Mouse (Mus musculus): ENCODE measurements around the gene Ccdc12. TPM values are rescaled to one million over a fixed set of nuclear protein-coding genes. Genes with fewer than 3 reads are reported as not detected.
A peak's percentile ranks its signal among the peaks of the same experiment; 100 is the strongest.

Gene Ccdc12
- polyA plus RNA-seq, 1 experiment from 2014 or later = 160 TPM

GRCm38 (mm10) chr9:110641006-110641405 is 15.3 kb upstream of the Ccdc12 start:
- H3K9ac ChIP-seq (ENCODE audit: low read depth, low read length) = no peak overlapping the region
- H3K36me3 ChIP-seq (ENCODE audit: control insufficient read depth, insufficient read depth, low read length) = peaks cover 3% of the 10 kb centered on the region
- H3K9me3 ChIP-seq (ENCODE audit: control insufficient read depth, low read length) = no peaks in the 10 kb centered on the region
- peaks cover 16% of the 10 kb centered on the region; the same call in 1 of the 2 replicates for H3K4me1 ChIP-seq (ENCODE audit: control insufficient read depth, insufficient read depth, low read length)
- H3K27ac ChIP-seq (ENCODE audit: low read depth, low read length) = no peak overlapping the region
- H3K27me3 ChIP-seq (ENCODE audit: control insufficient read depth, insufficient read depth, low read length) = no peaks in the 10 kb centered on the region
- H3K4me2 ChIP-seq (replicated peaks; ENCODE audit: low read depth, low read length) = no peak overlapping the region
- WGBS = 83% methylated on average over 5 of the region's 5 CpGs
- H3K4me3 ChIP-seq (ENCODE audit: low read length) = no peak overlapping the region
- no peak for ATAC-seq (ENCODE audit: low FRiP score, low TSS enrichment)

GRCm38 (mm10) chr9:110642812-110643524 is 13.3 kb upstream of the Ccdc12 start:
- no peaks in the 10 kb centered on the region for H3K9me3 ChIP-seq (ENCODE audit: control insufficient read depth, low read length)
- peaks cover 16% of the 10 kb centered on the region; the same call in 1 of the 2 replicates for H3K4me1 ChIP-seq (ENCODE audit: control insufficient read depth, insufficient read depth, low read length)
- WGBS = 14% methylated on average over 5 of the region's 5 CpGs
- peak; percentile 53; the same call in 1 of the 2 replicates for ATAC-seq (ENCODE audit: low FRiP score, low TSS enrichment)
- H3K9ac ChIP-seq (ENCODE audit: low read depth, low read length) = no peak overlapping the region
- H3K4me3 ChIP-seq (ENCODE audit: low read length) = no peak overlapping the region
- peak overlapping the region; percentile 59; the same call in 1 of the 2 replicates for H3K27ac ChIP-seq (ENCODE audit: low read depth, low read length)
- no peaks in the 10 kb centered on the region for H3K27me3 ChIP-seq (ENCODE audit: control insufficient read depth, insufficient read depth, low read length)
- peaks cover 3% of the 10 kb centered on the region for H3K36me3 ChIP-seq (ENCODE audit: control insufficient read depth, insufficient read depth, low read length)
- H3K4me2 ChIP-seq (replicated peaks; ENCODE audit: low read depth, low read length) = no peak overlapping the region

GRCm38 (mm10) chr9:110643787-110644186 is 12.5 kb upstream of the Ccdc12 start:
- H3K27ac ChIP-seq (ENCODE audit: low read depth, low read length) = peak overlapping the region; percentile 62
- H3K9me3 ChIP-seq (ENCODE audit: control insufficient read depth, low read length) = no peaks in the 10 kb centered on the region
- H3K9ac ChIP-seq (ENCODE audit: low read depth, low read length) = no peak overlapping the region
- no peaks in the 10 kb centered on the region for H3K27me3 ChIP-seq (ENCODE audit: control insufficient read depth, insufficient read depth, low read length)
- H3K36me3 ChIP-seq (ENCODE audit: control insufficient read depth, insufficient read depth, low read length) = no peaks in the 10 kb centered on the region
- no peak overlapping the region for H3K4me3 ChIP-seq (ENCODE audit: low read length)
- H3K4me2 ChIP-seq (replicated peaks; ENCODE audit: low read depth, low read length) = no peak overlapping the region
- ATAC-seq (ENCODE audit: low FRiP score, low TSS enrichment) = peak; percentile 61
- 41% methylated on average over 9 of the region's 9 CpGs for WGBS
- peaks cover 16% of the 10 kb centered on the region; the same call in 1 of the 2 replicates for H3K4me1 ChIP-seq (ENCODE audit: control insufficient read depth, insufficient read depth, low read length)

GRCm38 (mm10) chr9:110644295-110644694 is 12.0 kb upstream of the Ccdc12 start:
- Histone ChIP-seq H3K4me2 (replicated peaks; ENCODE audit: low read depth, low read length) (no peak overlapping the region), H3K4me1 (ENCODE audit: control insufficient read depth, insufficient read depth, low read length) (peaks cover 16% of the 10 kb centered on the region; the same call in 1 of the 2 replicates), H3K27ac (ENCODE audit: low read depth, low read length) (peak overlapping the region; percentile 62), H3K27me3 (ENCODE audit: control insufficient read depth, insufficient read depth, low read length) (no peaks in the 10 kb centered on the region), H3K9ac (ENCODE audit: low read depth, low read length) (no peak overlapping the region), H3K36me3 (ENCODE audit: control insufficient read depth, insufficient read depth, low read length) (no peaks in the 10 kb centered on the region), H3K9me3 (ENCODE audit: control insufficient read depth, low read length) (no peaks in the 10 kb centered on the region), H3K4me3 (ENCODE audit: low read length) (no peak overlapping the region)
- 68% methylated on average over 10 of the region's 10 CpGs for WGBS
- ATAC-seq (ENCODE audit: low FRiP score, low TSS enrichment) = no peak

DNA sequence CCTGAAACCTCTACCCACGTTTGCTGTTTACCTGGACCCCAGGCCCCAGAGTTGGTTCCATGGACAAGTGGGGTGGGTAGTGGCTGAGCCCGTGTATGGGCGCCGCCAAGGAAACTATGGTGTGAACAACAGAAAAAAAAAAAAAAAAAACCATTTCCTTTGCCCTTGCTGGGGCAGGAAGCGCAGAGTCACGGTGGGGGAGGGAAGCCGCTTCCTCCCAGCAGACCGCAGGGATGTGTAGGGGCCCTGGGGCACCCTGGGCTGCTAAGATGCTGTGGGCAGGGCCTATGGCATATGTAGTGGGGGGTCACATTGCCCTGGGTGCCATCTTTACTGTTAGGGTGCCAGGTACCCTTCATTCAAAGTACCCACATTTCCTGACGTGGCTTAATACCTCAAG is 11.1 kb upstream of the Ccdc12 start:
- H3K9ac ChIP-seq (ENCODE audit: low read depth, low read length) = no peak overlapping the region
- H3K9me3 ChIP-seq (ENCODE audit: control insufficient read depth, low read length) = no peaks in the 10 kb centered on the region
- ATAC-seq (ENCODE audit: low FRiP score, low TSS enrichment) = no peak
- no peak overlapping the region for H3K4me2 ChIP-seq (replicated peaks; ENCODE audit: low read depth, low read length)
- H3K4me1 ChIP-seq (ENCODE audit: control insufficient read depth, insufficient read depth, low read length) = peaks cover 16% of the 10 kb centered on the region; the same call in 1 of the 2 replicates
- no peaks in the 10 kb centered on the region for H3K36me3 ChIP-seq (ENCODE audit: control insufficient read depth, insufficient read depth, low read length)
- H3K4me3 ChIP-seq (ENCODE audit: low read length) = no peak overlapping the region
- WGBS = 87% methylated on average over 9 of the region's 9 CpGs
- no peaks in the 10 kb centered on the region for H3K27me3 ChIP-seq (ENCODE audit: control insufficient read depth, insufficient read depth, low read length)
- no peak overlapping the region for H3K27ac ChIP-seq (ENCODE audit: low read depth, low read length)

DNA sequence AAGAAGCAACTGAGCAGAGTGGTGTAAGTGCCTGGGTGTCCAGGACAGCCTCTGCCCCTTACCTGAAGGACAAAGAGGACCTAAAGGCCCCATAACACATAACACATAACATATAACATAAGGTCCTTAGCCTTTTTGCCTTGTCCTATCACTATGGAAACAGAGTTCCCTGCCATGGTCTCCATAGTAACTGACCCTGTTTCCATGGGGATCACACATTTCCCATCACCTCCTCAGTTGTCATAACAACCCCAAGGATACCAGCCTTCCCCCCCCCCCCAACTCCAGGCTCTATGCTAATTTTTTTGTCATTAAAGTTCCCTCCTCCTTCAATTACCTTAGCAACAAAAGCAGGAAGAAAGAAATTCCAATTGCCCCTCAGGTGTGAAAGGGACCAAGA is 6.5 kb upstream of the Ccdc12 start:
- H3K9me3 ChIP-seq (ENCODE audit: control insufficient read depth, low read length) = no peaks in the 10 kb centered on the region
- no peak overlapping the region for H3K27ac ChIP-seq (ENCODE audit: low read depth, low read length)
- no peak for ATAC-seq (ENCODE audit: low FRiP score, low TSS enrichment)

DNA sequence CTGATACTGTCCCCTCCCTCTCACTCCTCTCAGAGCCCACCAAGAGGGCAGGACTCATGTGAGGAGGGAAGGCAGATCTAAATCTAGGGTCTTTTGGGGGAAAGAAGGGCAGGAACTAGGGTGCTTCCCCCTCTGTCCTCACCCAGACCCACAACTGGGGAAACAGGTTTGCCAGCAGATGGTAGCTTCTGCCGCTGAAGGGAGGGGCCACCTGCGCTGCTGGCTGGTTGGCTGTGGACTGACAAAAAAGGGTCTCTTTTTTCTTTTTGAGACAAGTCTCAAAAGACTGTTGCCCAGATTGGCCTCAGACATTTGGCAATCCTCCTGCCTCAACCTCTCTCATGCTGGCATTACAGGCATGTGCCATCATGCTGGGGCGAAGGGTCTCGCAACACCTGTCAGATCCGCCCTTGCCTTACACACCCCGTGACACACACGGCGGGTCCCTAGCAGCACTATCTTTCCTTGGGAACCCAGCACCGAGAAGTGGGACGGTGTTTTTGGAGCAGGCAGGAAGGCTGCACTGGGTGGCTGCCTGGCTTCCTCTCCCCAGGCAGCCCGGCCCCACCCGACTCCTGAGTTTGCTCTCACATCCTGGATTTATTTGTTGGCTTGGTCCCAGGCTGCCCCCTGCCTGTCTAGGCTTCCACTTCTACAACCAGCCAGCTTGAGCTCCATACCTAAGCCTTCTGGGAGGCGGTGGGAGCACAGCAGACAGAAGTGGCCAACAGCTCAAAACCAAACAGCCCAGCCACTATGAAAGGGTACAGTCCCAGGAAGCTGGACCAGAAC is 4.2 kb upstream of the Ccdc12 start:
- Histone ChIP-seq H3K4me2 (replicated peaks; ENCODE audit: low read depth, low read length) (peak overlapping the region; percentile 95), H3K36me3 (ENCODE audit: control insufficient read depth, insufficient read depth, low read length) (no peaks in the 10 kb centered on the region), H3K9me3 (ENCODE audit: control insufficient read depth, low read length) (no peaks in the 10 kb centered on the region), H3K27me3 (ENCODE audit: control insufficient read depth, insufficient read depth, low read length) (peaks cover 14% of the 10 kb centered on the region), H3K4me3 (ENCODE audit: low read length) (peak overlapping the region; percentile 70; the same call in 1 of the 2 replicates), H3K9ac (ENCODE audit: low read depth, low read length) (0 out of 2 replicates have a peak overlapping the region, but pooled peaks have one; percentile 28), H3K27ac (ENCODE audit: low read depth, low read length) (no peak overlapping the region), H3K4me1 (ENCODE audit: control insufficient read depth, insufficient read depth, low read length) (peaks cover 14% of the 10 kb centered on the region)
- 29% methylated on average over 13 of the region's 13 CpGs for whole genome bisulfite sequencing
- no peak for ATAC-seq (ENCODE audit: low FRiP score, low TSS enrichment)

More for the DNA sequence above, 6.5 kb upstream of the Ccdc12 start:
- Histone ChIP-seq H3K4me3 (ENCODE audit: low read length) (no peak overlapping the region), H3K36me3 (ENCODE audit: control insufficient read depth, insufficient read depth, low read length) (no peaks in the 10 kb centered on the region), H3K4me2 (replicated peaks; ENCODE audit: low read depth, low read length) (no peak overlapping the region), H3K4me1 (ENCODE audit: control insufficient read depth, insufficient read depth, low read length) (0 out of 2 replicates have a peak, but pooled peaks cover 10% of the 10 kb centered on the region), H3K27me3 (ENCODE audit: control insufficient read depth, insufficient read depth, low read length) (peaks cover 14% of the 10 kb centered on the region), H3K9ac (ENCODE audit: low read depth, low read length) (no peak overlapping the region)

DNA sequence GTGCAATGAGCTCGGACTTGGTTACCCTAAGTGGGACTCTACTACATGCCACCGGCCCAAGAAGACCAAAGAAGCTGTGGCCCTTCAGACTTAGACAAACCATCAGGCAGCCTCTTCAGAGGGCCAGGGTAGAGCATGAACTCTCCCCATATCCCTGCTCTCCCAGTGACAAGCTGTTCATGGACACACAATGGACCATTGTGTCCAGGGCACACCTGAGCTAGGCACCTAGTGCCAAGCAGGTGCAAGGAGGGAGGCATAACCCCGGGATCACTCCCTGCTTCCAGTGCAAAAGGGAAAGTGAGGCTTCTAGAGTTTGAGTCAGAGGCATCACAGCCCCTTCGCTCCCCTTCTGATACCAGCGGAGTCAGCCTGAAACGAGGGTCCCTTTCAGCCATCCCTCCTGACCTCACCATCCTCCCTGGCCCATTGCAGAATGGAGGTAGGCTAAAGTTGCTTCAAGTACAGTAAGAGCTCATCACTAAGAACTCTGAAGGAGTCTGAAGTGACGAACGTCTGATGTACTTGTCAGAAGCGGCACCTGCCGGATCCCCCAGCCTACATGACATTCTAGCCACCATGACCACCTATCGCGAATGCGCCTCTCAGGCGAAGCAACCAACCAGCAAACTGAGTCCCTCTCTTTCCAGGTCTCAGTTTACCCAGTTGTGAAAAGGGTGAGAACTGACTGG is 3.2 kb upstream of the Ccdc12 start:
- Histone ChIP-seq H3K27ac (ENCODE audit: low read depth, low read length) (no peak overlapping the region), H3K4me1 (ENCODE audit: control insufficient read depth, insufficient read depth, low read length) (peaks cover 17% of the 10 kb centered on the region), H3K36me3 (ENCODE audit: control insufficient read depth, insufficient read depth, low read length) (no peaks in the 10 kb centered on the region), H3K9ac (ENCODE audit: low read depth, low read length) (peak overlapping the region; percentile 64), H3K4me3 (ENCODE audit: low read length) (peak overlapping the region; percentile 70), H3K9me3 (ENCODE audit: control insufficient read depth, low read length) (no peaks in the 10 kb centered on the region), H3K4me2 (replicated peaks; ENCODE audit: low read depth, low read length) (peak overlapping the region; percentile 95), H3K27me3 (ENCODE audit: control insufficient read depth, insufficient read depth, low read length) (peaks cover 14% of the 10 kb centered on the region)
- ATAC-seq (ENCODE audit: low FRiP score, low TSS enrichment) = no peak
- 21% methylated on average over 14 of the region's 14 CpGs for WGBS
